Mouse (Mus musculus) gastrocnemius, postnatal 10 days (tissue): ENCODE results near the gene Aqp11. TPM values are rescaled to one million over a fixed set of nuclear protein-coding genes. Genes with fewer than 3 reads are reported as not detected.

Experiments
- DNase-seq: peaks from one replicate; pipeline ENCODE4 v3.0.0; 2021; ENCODE audit warnings: mixed read lengths
- total RNA-seq, 2 experiments: library from RNA; stranded (reverse); gene quantifications; 2 replicates each; pipeline ENCODE4 v1.2.3; 2021

Aqp11 gene
- total RNA-seq, 2 experiments from 2014 or later = 2.0 to 2.7 TPM

GRCm38 (mm10) chr7:97707809-97708208 is 30.3 kb downstream of the Aqp11 start:
- DNase-seq = no peak

DNA sequence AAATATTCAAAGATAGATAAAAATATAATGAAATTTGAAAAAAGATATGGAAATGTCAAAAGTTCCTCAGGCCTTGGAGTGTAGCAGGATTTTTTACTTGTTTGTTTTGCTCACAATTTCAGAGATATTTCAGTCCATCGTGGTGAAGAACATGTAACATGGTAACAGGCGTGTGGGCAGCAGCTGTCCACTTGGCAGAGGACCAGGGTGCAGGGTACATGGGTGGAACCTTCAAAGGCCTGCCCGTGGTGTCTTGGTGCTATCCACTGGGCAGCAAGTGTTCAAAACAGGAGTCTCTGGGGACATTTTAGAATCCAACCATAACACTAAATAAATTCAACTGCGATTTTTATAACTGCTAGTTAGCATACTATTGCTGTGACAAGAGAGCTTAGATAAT is 31.0 kb downstream of the Aqp11 start:
- DNase-seq = peak; percentile 23

DNA sequence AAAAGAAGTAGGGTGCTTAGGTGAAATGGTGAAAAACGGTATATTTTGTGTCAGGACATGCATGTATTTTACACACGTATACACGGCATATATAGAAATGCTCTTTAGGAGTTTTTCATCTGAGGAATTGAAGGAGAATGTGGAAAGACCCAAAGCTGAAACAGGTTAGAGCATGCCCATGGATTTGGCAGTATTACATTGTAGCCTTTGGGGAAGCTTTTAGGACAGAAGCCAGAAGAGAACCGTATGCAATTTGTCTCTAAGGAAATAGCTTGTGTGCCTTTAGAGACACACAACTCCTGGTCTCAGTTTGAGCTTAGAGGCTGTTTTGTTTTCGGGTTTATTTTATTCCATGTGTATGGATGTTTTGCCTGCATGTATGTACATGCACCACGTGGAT is 37.0 kb downstream of the Aqp11 start:
- DNase-seq = no peak

GRCm38 (mm10) chr7:97700173-97700572 is 37.9 kb downstream of the Aqp11 start:
- no peak for DNase-seq

- peak; percentile 95 for DNase-seq
Measured at GRCm38 (mm10) chr7:97696506-97697254, 41.4 kb downstream of the Aqp11 start, which contains the start of gene Clns1a. Gene Clns1a, plus strand, starts transcription at chr7:97696634.

GRCm38 (mm10) chr7:97696133-97696505 is 42.0 kb downstream of the Aqp11 start:
- DNase-seq = peak; percentile 15

GRCm38 (mm10) chr7:97695441-97695840 is 42.6 kb downstream of the Aqp11 start:
- DNase-seq = no peak

DNA sequence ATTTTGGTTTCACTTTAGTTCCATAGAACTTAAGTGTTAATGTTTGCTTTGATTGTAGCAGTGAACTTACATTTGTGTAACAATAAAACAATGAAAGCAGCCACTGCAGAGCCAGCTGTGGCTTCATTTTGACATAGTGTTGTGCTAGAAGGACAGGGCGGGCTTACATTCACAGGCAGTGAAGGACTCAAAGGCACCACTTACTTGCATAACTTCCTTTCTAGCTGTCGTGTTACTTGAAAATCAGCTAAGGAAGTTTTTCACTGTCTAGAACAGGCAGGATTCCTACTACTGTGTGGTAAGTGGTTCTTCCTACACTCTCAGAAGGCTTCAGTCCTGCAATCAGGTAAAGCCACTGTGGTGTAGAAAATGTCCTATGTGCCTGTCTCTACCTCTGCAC is 50.3 kb downstream of the Aqp11 start:
- no peak for DNase-seq

- DNase-seq = no peak
Measured at GRCm38 (mm10) chr7:97679239-97679638, 58.9 kb downstream of the Aqp11 start.

Other genes with a start within 250 kb of the Aqp11 start
- 100 to 1,000 TPM; 131 to 137 TPM for gene Aamdc, start 158.8 kb downstream of the Aqp11 start, total RNA-seq
- gene Rsf1, start 158.4 kb downstream of the Aqp11 start, total RNA-seq = 10 to 100 TPM; 15.5 to 20.5 TPM
- 10 to 100 TPM; 43.3 to 46.5 TPM for gene Clns1a, start 41.7 kb downstream of the Aqp11 start, total RNA-seq
- gene Pak1, start 50.3 kb upstream of the Aqp11 start, total RNA-seq = 100 to 1,000 TPM; 160 to 188 TPM
- gene Gdpd4, start 181.7 kb upstream of the Aqp11 start, total RNA-seq = under 1 TPM; 0.11 to 0.12 TPM